Mouse (Mus musculus): Measurements from ENCODE around the gene Diaph3. TPM values are rescaled to one million over a fixed set of nuclear protein-coding genes. Genes with fewer than 3 reads are reported as not detected.

Diaph3 gene
- polyA plus RNA-seq, 1 experiment from 2014 or later = 3.6 TPM

GRCm38 (mm10) chr14:86847154-86847810, 293.8 kb downstream of the Diaph3 start:
- H3K27ac ChIP-seq (ENCODE audit: low read length) = no peak overlapping the region
- WGBS = 88% methylated on average over 4 of the region's 4 CpGs
- ATAC-seq = no peak
- no peaks in the 10 kb centered on the region for H3K4me1 ChIP-seq (ENCODE audit: control insufficient read depth, insufficient read depth, low read length)
- no peaks in the 10 kb centered on the region for H3K27me3 ChIP-seq (ENCODE audit: control insufficient read depth, insufficient read depth, low read depth, low read length)
- no peaks in the 10 kb centered on the region for H3K9me3 ChIP-seq (replicated peaks; ENCODE audit: control insufficient read depth, low read length, poor library complexity, severe bottlenecking)
- H3K36me3 ChIP-seq (ENCODE audit: control insufficient read depth, insufficient read depth, low read length) = no peaks in the 10 kb centered on the region
- H3K9ac ChIP-seq (ENCODE audit: low read depth, low read length) = no peak overlapping the region
- no peak overlapping the region for H3K4me3 ChIP-seq (ENCODE audit: low read depth, low read length)
- no peak overlapping the region for H3K4me2 ChIP-seq (ENCODE audit: low read length)

- H3K27ac ChIP-seq (ENCODE audit: low read length) = no peak overlapping the region
- no peaks in the 10 kb centered on the region for H3K27me3 ChIP-seq (ENCODE audit: control insufficient read depth, insufficient read depth, low read depth, low read length)
- H3K4me1 ChIP-seq (ENCODE audit: control insufficient read depth, insufficient read depth, low read length) = no peaks in the 10 kb centered on the region
- H3K4me2 ChIP-seq (ENCODE audit: low read length) = no peak overlapping the region
- no peak overlapping the region for H3K9ac ChIP-seq (ENCODE audit: low read depth, low read length)
- H3K9me3 ChIP-seq (replicated peaks; ENCODE audit: control insufficient read depth, low read length, poor library complexity, severe bottlenecking) = no peaks in the 10 kb centered on the region
- no peak overlapping the region for H3K4me3 ChIP-seq (ENCODE audit: low read depth, low read length)
- WGBS = 91% methylated on average over 3 of the region's 3 CpGs
- no peak for ATAC-seq
- H3K36me3 ChIP-seq (ENCODE audit: control insufficient read depth, insufficient read depth, low read length) = no peaks in the 10 kb centered on the region
Observed at GRCm38 (mm10) chr14:86844075-86844474, 297.0 kb downstream of the Diaph3 start.

DNA sequence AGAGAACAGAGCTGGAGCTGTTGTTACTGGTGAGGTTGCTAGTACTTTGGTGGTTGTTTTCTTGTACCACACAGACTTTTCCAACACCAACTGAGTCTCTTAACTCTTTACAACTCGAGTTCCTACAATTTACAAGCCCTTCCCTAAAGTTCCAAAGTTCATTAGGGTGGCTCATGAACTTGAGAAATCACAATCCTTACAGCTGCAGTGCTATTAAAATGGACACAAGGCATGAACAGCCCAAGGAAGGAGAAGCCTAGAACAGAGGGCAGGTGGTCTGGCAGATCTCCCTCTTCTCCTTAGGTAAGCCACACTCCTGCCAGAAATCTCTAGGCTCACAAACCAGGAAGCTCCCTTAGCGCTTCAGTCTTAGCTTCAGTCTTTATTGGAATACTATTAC, 303.4 kb downstream of the Diaph3 start:
- no peak for ATAC-seq
- Histone ChIP-seq H3K4me3 (ENCODE audit: low read depth, low read length) (no peak overlapping the region), H3K4me2 (ENCODE audit: low read length) (no peak overlapping the region), H3K4me1 (ENCODE audit: control insufficient read depth, insufficient read depth, low read length) (no peaks in the 10 kb centered on the region), H3K9me3 (replicated peaks; ENCODE audit: control insufficient read depth, low read length, poor library complexity, severe bottlenecking) (no peaks in the 10 kb centered on the region), H3K27ac (ENCODE audit: low read length) (no peak overlapping the region), H3K9ac (ENCODE audit: low read depth, low read length) (no peak overlapping the region), H3K27me3 (ENCODE audit: control insufficient read depth, insufficient read depth, low read depth, low read length) (no peaks in the 10 kb centered on the region), H3K36me3 (ENCODE audit: control insufficient read depth, insufficient read depth, low read length) (no peaks in the 10 kb centered on the region)
- WGBS = 69% methylated on average over 2 of the region's 2 CpGs

DNA sequence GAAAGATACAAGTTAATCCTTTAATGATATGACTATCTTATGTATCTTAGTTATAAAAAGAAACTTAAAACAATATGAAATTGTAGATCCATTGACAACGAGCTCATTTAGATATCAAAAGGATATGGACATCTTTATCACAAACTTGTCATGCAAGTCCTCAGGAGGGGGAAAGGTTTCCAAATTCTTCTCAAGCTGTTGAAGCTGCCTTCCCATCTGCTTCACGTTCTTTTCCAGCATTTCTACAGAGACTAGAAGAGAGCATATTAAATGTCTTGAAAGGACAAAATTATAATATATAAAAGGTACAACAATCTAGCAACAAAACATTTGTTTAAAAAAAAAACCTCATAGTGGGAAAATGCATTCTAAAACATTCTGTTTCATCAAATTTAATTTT, 306.2 kb downstream of the Diaph3 start:
- H3K4me2 ChIP-seq (ENCODE audit: low read length) = no peak overlapping the region

GRCm38 (mm10) chr14:86834269-86834668, 306.8 kb downstream of the Diaph3 start:
- Histone ChIP-seq H3K9me3 (replicated peaks; ENCODE audit: control insufficient read depth, low read length, poor library complexity, severe bottlenecking) (no peaks in the 10 kb centered on the region), H3K27me3 (ENCODE audit: control insufficient read depth, insufficient read depth, low read depth, low read length) (no peaks in the 10 kb centered on the region), H3K9ac (ENCODE audit: low read depth, low read length) (no peak overlapping the region), H3K27ac (ENCODE audit: low read length) (no peak overlapping the region), H3K4me2 (ENCODE audit: low read length) (no peak overlapping the region), H3K36me3 (ENCODE audit: control insufficient read depth, insufficient read depth, low read length) (no peaks in the 10 kb centered on the region), H3K4me1 (ENCODE audit: control insufficient read depth, insufficient read depth, low read length) (no peaks in the 10 kb centered on the region), H3K4me3 (ENCODE audit: low read depth, low read length) (no peak overlapping the region)
- no peak for ATAC-seq
- WGBS = 97% methylated on average over 6 of the region's 6 CpGs

More for the DNA sequence above, 306.2 kb downstream of the Diaph3 start:
- ATAC-seq = no peak
- H3K4me1 ChIP-seq (ENCODE audit: control insufficient read depth, insufficient read depth, low read length) = no peaks in the 10 kb centered on the region
- no peaks in the 10 kb centered on the region for H3K27me3 ChIP-seq (ENCODE audit: control insufficient read depth, insufficient read depth, low read depth, low read length)
- no peaks in the 10 kb centered on the region for H3K36me3 ChIP-seq (ENCODE audit: control insufficient read depth, insufficient read depth, low read length)
- no peak overlapping the region for H3K9ac ChIP-seq (ENCODE audit: low read depth, low read length)
- H3K27ac ChIP-seq (ENCODE audit: low read length) = no peak overlapping the region
- no peak overlapping the region for H3K4me3 ChIP-seq (ENCODE audit: low read depth, low read length)
- no peaks in the 10 kb centered on the region for H3K9me3 ChIP-seq (replicated peaks; ENCODE audit: control insufficient read depth, low read length, poor library complexity, severe bottlenecking)
- WGBS = 88% methylated on average over 2 of the region's 2 CpGs

- Histone ChIP-seq H3K4me1 (ENCODE audit: control insufficient read depth, insufficient read depth, low read length) (no peaks in the 10 kb centered on the region), H3K27ac (ENCODE audit: low read length) (no peak overlapping the region; the same call in 1 of the 2 replicates), H3K9me3 (replicated peaks; ENCODE audit: control insufficient read depth, low read length, poor library complexity, severe bottlenecking) (no peaks in the 10 kb centered on the region), H3K4me3 (ENCODE audit: low read depth, low read length) (no peak overlapping the region), H3K9ac (ENCODE audit: low read depth, low read length) (no peak overlapping the region), H3K27me3 (ENCODE audit: control insufficient read depth, insufficient read depth, low read depth, low read length) (no peaks in the 10 kb centered on the region), H3K4me2 (ENCODE audit: low read length) (no peak overlapping the region), H3K36me3 (ENCODE audit: control insufficient read depth, insufficient read depth, low read length) (no peaks in the 10 kb centered on the region)
- WGBS = 60% methylated on average over 4 of the region's 4 CpGs
- ATAC-seq = no peak
Observed at GRCm38 (mm10) chr14:86833003-86833402, 308.0 kb downstream of the Diaph3 start.

GRCm38 (mm10) chr14:86816246-86816645, 324.8 kb downstream of the Diaph3 start:
- Histone ChIP-seq H3K27me3 (ENCODE audit: control insufficient read depth, insufficient read depth, low read depth, low read length) (no peaks in the 10 kb centered on the region), H3K27ac (ENCODE audit: low read length) (no peak overlapping the region), H3K4me3 (ENCODE audit: low read depth, low read length) (no peak overlapping the region), H3K9ac (ENCODE audit: low read depth, low read length) (no peak overlapping the region), H3K36me3 (ENCODE audit: control insufficient read depth, insufficient read depth, low read length) (no peaks in the 10 kb centered on the region), H3K9me3 (replicated peaks; ENCODE audit: control insufficient read depth, low read length, poor library complexity, severe bottlenecking) (no peaks in the 10 kb centered on the region), H3K4me2 (ENCODE audit: low read length) (no peak overlapping the region), H3K4me1 (ENCODE audit: control insufficient read depth, insufficient read depth, low read length) (no peaks in the 10 kb centered on the region)
- WGBS = 95% methylated on average over 4 of the region's 4 CpGs
- no peak for ATAC-seq

- 78% methylated on average over 6 of the region's 6 CpGs for WGBS
- Histone ChIP-seq H3K9ac (ENCODE audit: low read depth, low read length) (no peak overlapping the region), H3K36me3 (ENCODE audit: control insufficient read depth, insufficient read depth, low read length) (no peaks in the 10 kb centered on the region), H3K4me3 (ENCODE audit: low read depth, low read length) (no peak overlapping the region), H3K4me1 (ENCODE audit: control insufficient read depth, insufficient read depth, low read length) (no peaks in the 10 kb centered on the region), H3K27ac (ENCODE audit: low read length) (no peak overlapping the region), H3K27me3 (ENCODE audit: control insufficient read depth, insufficient read depth, low read depth, low read length) (no peaks in the 10 kb centered on the region), H3K9me3 (replicated peaks; ENCODE audit: control insufficient read depth, low read length, poor library complexity, severe bottlenecking) (no peaks in the 10 kb centered on the region), H3K4me2 (ENCODE audit: low read length) (no peak overlapping the region)
- ATAC-seq = no peak
Observed at GRCm38 (mm10) chr14:86788880-86789641, 352.0 kb downstream of the Diaph3 start.

DNA sequence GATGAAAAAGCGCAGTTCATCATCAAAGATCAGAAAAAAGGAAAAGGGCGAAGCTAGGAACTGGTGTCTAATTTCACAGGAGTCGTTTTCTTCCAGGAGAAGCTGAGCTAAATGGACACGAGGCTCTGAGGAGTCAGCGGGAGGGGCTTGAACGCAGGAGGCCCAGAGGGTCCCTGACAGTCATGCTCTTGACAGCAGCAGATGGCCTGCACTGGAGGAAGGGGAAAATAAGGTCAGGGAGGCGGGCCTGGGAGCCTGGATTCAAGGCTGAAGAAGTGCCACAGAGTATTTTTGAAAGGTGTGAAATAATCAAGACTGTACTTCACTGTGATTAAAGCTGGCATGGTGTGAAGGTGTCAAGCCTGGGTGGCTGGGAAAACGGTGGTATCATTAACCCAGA, 354.2 kb downstream of the Diaph3 start:
- no peak for ATAC-seq
- no peaks in the 10 kb centered on the region for H3K36me3 ChIP-seq (ENCODE audit: control insufficient read depth, insufficient read depth, low read length)
- no peaks in the 10 kb centered on the region for H3K4me1 ChIP-seq (ENCODE audit: control insufficient read depth, insufficient read depth, low read length)
- H3K9me3 ChIP-seq (replicated peaks; ENCODE audit: control insufficient read depth, low read length, poor library complexity, severe bottlenecking) = no peaks in the 10 kb centered on the region
- H3K27me3 ChIP-seq (ENCODE audit: control insufficient read depth, insufficient read depth, low read depth, low read length) = no peaks in the 10 kb centered on the region
- no peak overlapping the region for H3K4me2 ChIP-seq (ENCODE audit: low read length)
- no peak overlapping the region for H3K27ac ChIP-seq (ENCODE audit: low read length)
- no peak overlapping the region for H3K4me3 ChIP-seq (ENCODE audit: low read depth, low read length)
- WGBS = 27% methylated on average over 8 of the region's 8 CpGs
- H3K9ac ChIP-seq (ENCODE audit: low read depth, low read length) = no peak overlapping the region

All from midbrain, embryonic 16.5 days (tissue).